Mouse (Mus musculus): ENCODE measurements around the gene Foxo3. TPM values are rescaled to one million over a fixed set of nuclear protein-coding genes. Genes with fewer than 3 reads are reported as not detected.

Gene Foxo3
- polyA plus RNA-seq, 1 experiment from 2014 or later: 3.3 TPM

- DNase-seq (ENCODE audit: low spot score): no peak
- Histone ChIP-seq H3K27ac (replicated peaks) (no peak overlapping the region), H3K27me3 (replicated peaks; ENCODE audit: low read depth, poor library complexity, severe bottlenecking) (peaks cover 6% of the 10 kb centered on the region; the same call in 1 of the 2 replicates), H3K9me3 (no peaks in the 10 kb centered on the region), H3K36me3 (replicated peaks) (no peaks in the 10 kb centered on the region), H3K4me3 (no peak overlapping the region), H3K4me1 (peaks cover 29% of the 10 kb centered on the region)
- 87% methylated on average over 8 of the region's 8 CpGs for WGBS
Observed at GRCm38 (mm10) chr10:42244420-42245255, 31.9 kb downstream of the Foxo3 start.

- Histone ChIP-seq H3K4me3 (no peak overlapping the region), H3K27ac (replicated peaks) (no peak overlapping the region), H3K36me3 (replicated peaks) (no peaks in the 10 kb centered on the region), H3K9me3 (no peaks in the 10 kb centered on the region), H3K4me1 (peaks cover 26% of the 10 kb centered on the region), H3K27me3 (replicated peaks; ENCODE audit: low read depth, poor library complexity, severe bottlenecking) (peaks cover 6% of the 10 kb centered on the region; the same call in 1 of the 2 replicates)
- 91% methylated on average over 7 of the region's 7 CpGs for WGBS
- no peak for DNase-seq (ENCODE audit: low spot score)
Observed at GRCm38 (mm10) chr10:42243925-42244324, 32.6 kb downstream of the Foxo3 start.

GRCm38 (mm10) chr10:42242484-42242883, 34.1 kb downstream of the Foxo3 start:
- Histone ChIP-seq H3K27ac (replicated peaks) (no peak overlapping the region), H3K36me3 (replicated peaks) (no peaks in the 10 kb centered on the region), H3K4me3 (no peak overlapping the region), H3K4me1 (peaks cover 28% of the 10 kb centered on the region), H3K9me3 (no peaks in the 10 kb centered on the region), H3K27me3 (replicated peaks; ENCODE audit: low read depth, poor library complexity, severe bottlenecking) (peaks cover 6% of the 10 kb centered on the region; the same call in 1 of the 2 replicates)
- 90% methylated on average over 6 of the region's 6 CpGs for WGBS
- DNase-seq (ENCODE audit: low spot score): no peak

GRCm38 (mm10) chr10:42241775-42242174, 34.8 kb downstream of the Foxo3 start:
- no peaks in the 10 kb centered on the region for H3K36me3 ChIP-seq (replicated peaks)
- H3K27ac ChIP-seq (replicated peaks): 0 out of 2 replicates have a peak overlapping the region, but pooled peaks have one; percentile 10
- WGBS: 83% methylated on average over 4 of the region's 4 CpGs
- no peak for DNase-seq (ENCODE audit: low spot score)
- no peak overlapping the region for H3K4me3 ChIP-seq
- no peaks in the 10 kb centered on the region for H3K9me3 ChIP-seq
- peaks cover 6% of the 10 kb centered on the region; the same call in 1 of the 2 replicates for H3K27me3 ChIP-seq (replicated peaks; ENCODE audit: low read depth, poor library complexity, severe bottlenecking)
- H3K4me1 ChIP-seq: peaks cover 29% of the 10 kb centered on the region

- Histone ChIP-seq H3K4me1 (peaks cover 24% of the 10 kb centered on the region), H3K36me3 (replicated peaks) (no peaks in the 10 kb centered on the region), H3K27ac (replicated peaks) (no peak overlapping the region), H3K9me3 (no peaks in the 10 kb centered on the region), H3K4me3 (no peak overlapping the region), H3K27me3 (replicated peaks; ENCODE audit: low read depth, poor library complexity, severe bottlenecking) (peaks cover 6% of the 10 kb centered on the region; the same call in 1 of the 2 replicates)
- DNase-seq (ENCODE audit: low spot score): no peak
- 92% methylated on average over 6 of the region's 6 CpGs for WGBS
Observed at GRCm38 (mm10) chr10:42239810-42240111, 36.8 kb downstream of the Foxo3 start.

GRCm38 (mm10) chr10:42238923-42239809, 37.4 kb downstream of the Foxo3 start:
- Histone ChIP-seq H3K4me1 (peaks cover 24% of the 10 kb centered on the region), H3K4me3 (no peak overlapping the region), H3K36me3 (replicated peaks) (no peaks in the 10 kb centered on the region), H3K27me3 (replicated peaks; ENCODE audit: low read depth, poor library complexity, severe bottlenecking) (peaks cover 6% of the 10 kb centered on the region; the same call in 1 of the 2 replicates), H3K27ac (replicated peaks) (0 out of 2 replicates have a peak overlapping the region, but pooled peaks have one; percentile 12), H3K9me3 (no peaks in the 10 kb centered on the region)
- WGBS: 88% methylated on average over 15 of the region's 15 CpGs
- no peak for DNase-seq (ENCODE audit: low spot score)

- 47% methylated on average over 5 of the region's 5 CpGs for WGBS
- Histone ChIP-seq H3K27ac (replicated peaks) (no peak overlapping the region), H3K27me3 (replicated peaks; ENCODE audit: low read depth, poor library complexity, severe bottlenecking) (peaks cover 6% of the 10 kb centered on the region; the same call in 1 of the 2 replicates), H3K9me3 (no peaks in the 10 kb centered on the region), H3K4me1 (peaks cover 24% of the 10 kb centered on the region), H3K36me3 (replicated peaks) (0 out of 2 replicates have a peak, but pooled peaks cover 2% of the 10 kb centered on the region), H3K4me3 (no peak overlapping the region)
- no peak for DNase-seq (ENCODE audit: low spot score)
Observed at GRCm38 (mm10) chr10:42238296-42238695, 38.3 kb downstream of the Foxo3 start.

- no peak for DNase-seq (ENCODE audit: low spot score)
- H3K27ac ChIP-seq (replicated peaks): no peak overlapping the region
- peaks cover 6% of the 10 kb centered on the region; the same call in 1 of the 2 replicates for H3K27me3 ChIP-seq (replicated peaks; ENCODE audit: low read depth, poor library complexity, severe bottlenecking)
- H3K4me1 ChIP-seq: peaks cover 30% of the 10 kb centered on the region
- WGBS: 93% methylated on average over 4 of the region's 4 CpGs
- H3K4me3 ChIP-seq: no peak overlapping the region
- 0 out of 2 replicates have a peak, but pooled peaks cover 2% of the 10 kb centered on the region for H3K36me3 ChIP-seq (replicated peaks)
- no peaks in the 10 kb centered on the region for H3K9me3 ChIP-seq
Observed at GRCm38 (mm10) chr10:42237556-42237955, 39.0 kb downstream of the Foxo3 start.

- no peak overlapping the region for H3K27ac ChIP-seq (replicated peaks)
- H3K36me3 ChIP-seq (replicated peaks): 0 out of 2 replicates have a peak, but pooled peaks cover 2% of the 10 kb centered on the region
- H3K4me3 ChIP-seq: no peak overlapping the region
- DNase-seq (ENCODE audit: low spot score): no peak
- WGBS: 87% methylated on average over 6 of the region's 6 CpGs
- H3K4me1 ChIP-seq: peaks cover 47% of the 10 kb centered on the region
- no peaks in the 10 kb centered on the region for H3K9me3 ChIP-seq
- no peaks in the 10 kb centered on the region; the same call in 1 of the 2 replicates for H3K27me3 ChIP-seq (replicated peaks; ENCODE audit: low read depth, poor library complexity, severe bottlenecking)
Observed at GRCm38 (mm10) chr10:42235321-42235720, 41.2 kb downstream of the Foxo3 start.

GRCm38 (mm10) chr10:42232977-42233376, 43.6 kb downstream of the Foxo3 start:
- DNase-seq (ENCODE audit: low spot score): no peak
- Histone ChIP-seq H3K4me3 (no peak overlapping the region), H3K36me3 (replicated peaks) (0 out of 2 replicates have a peak, but pooled peaks cover 2% of the 10 kb centered on the region), H3K27ac (replicated peaks) (no peak overlapping the region), H3K27me3 (replicated peaks; ENCODE audit: low read depth, poor library complexity, severe bottlenecking) (no peaks in the 10 kb centered on the region; the same call in 1 of the 2 replicates), H3K9me3 (no peaks in the 10 kb centered on the region), H3K4me1 (peaks cover 57% of the 10 kb centered on the region)
- whole genome bisulfite sequencing: 83% methylated on average over 11 of the region's 11 CpGs

GRCm38 (mm10) chr10:42231847-42232246, 44.7 kb downstream of the Foxo3 start:
- Histone ChIP-seq H3K27ac (replicated peaks) (no peak overlapping the region), H3K4me1 (peaks cover 51% of the 10 kb centered on the region), H3K4me3 (no peak overlapping the region), H3K36me3 (replicated peaks) (0 out of 2 replicates have a peak, but pooled peaks cover 2% of the 10 kb centered on the region), H3K9me3 (no peaks in the 10 kb centered on the region), H3K27me3 (replicated peaks; ENCODE audit: low read depth, poor library complexity, severe bottlenecking) (no peaks in the 10 kb centered on the region; the same call in 1 of the 2 replicates)
- WGBS: 85% methylated on average over 8 of the region's 8 CpGs
- DNase-seq (ENCODE audit: low spot score): no peak

GRCm38 (mm10) chr10:42231100-42231541, 45.4 kb downstream of the Foxo3 start:
- Histone ChIP-seq H3K36me3 (replicated peaks) (peaks cover 10% of the 10 kb centered on the region), H3K4me1 (peaks cover 50% of the 10 kb centered on the region), H3K9me3 (no peaks in the 10 kb centered on the region), H3K4me3 (no peak overlapping the region), H3K27ac (replicated peaks) (no peak overlapping the region), H3K27me3 (replicated peaks; ENCODE audit: low read depth, poor library complexity, severe bottlenecking) (no peaks in the 10 kb centered on the region; the same call in 1 of the 2 replicates)
- no peak for DNase-seq (ENCODE audit: low spot score)
- 76% methylated on average over 3 of the region's 3 CpGs for WGBS

All from embryonic facial prominence, embryonic 10.5 days (tissue).